Mouse (Mus musculus) heart, adult 2 months (tissue): Measurements from ENCODE around the gene Fblim1. TPM values are rescaled to one million over a fixed set of nuclear protein-coding genes. Genes with fewer than 3 reads are reported as not detected.
"Not testable (repeated sequence)": the region's sequence is repeated elsewhere in the genome, so short reads cannot be mapped to it uniquely, and the experiment has no call there.

Experiments used
- DNase-seq, 2 experiments: peaks; one replicate each; pipeline ENCODE4 v3.0.0; 2021
- H3K27ac ChIP-seq: fragments of 200-600 bp; 2 replicates; pipeline ENCODE4 v1.8.1; 2022
- H3K27me3 ChIP-seq: fragments of 200-500 bp; 2 replicates; pipeline ENCODE4 v1.6.1; 2012; ENCODE audit warnings: mild to moderate bottlenecking, low read length, inconsistent platforms, mixed read lengths; ENCODE audit not compliant: control insufficient read depth, insufficient read depth
- H3K36me3 ChIP-seq: fragments of 200-500 bp; 2 replicates; pipeline ENCODE4 v1.6.1; 2012; ENCODE audit warnings: low read length, inconsistent platforms; ENCODE audit not compliant: control insufficient read depth, insufficient read depth
- H3K4me1 ChIP-seq: fragments of 200-500 bp; 2 replicates; pipeline ENCODE4 v1.6.1; 2011; ENCODE audit warnings: low read length; ENCODE audit not compliant: control insufficient read depth, insufficient read depth
- H3K4me3 ChIP-seq: fragments of 200-600 bp; 2 replicates; pipeline ENCODE4 v1.8.1; 2022
- H3K79me2 ChIP-seq: fragments of 200-500 bp; replicated peaks from 2 replicates; pipeline ENCODE4 v1.6.1; 2012; ENCODE audit warnings: mild to moderate bottlenecking, inconsistent platforms, low read length, moderate library complexity, mixed read lengths; ENCODE audit not compliant: control insufficient read depth, insufficient read depth
- H3K9ac ChIP-seq: fragments of 200-500 bp; 2 replicates; pipeline ENCODE4 v1.6.1; 2012; ENCODE audit warnings: low read depth, mild to moderate bottlenecking, control low read depth, inconsistent platforms, low read length, mixed read lengths
- CTCF ChIP-seq: fragments of 200-600 bp; IDR thresholded peaks from 2 replicates; pipeline ENCODE4 v1.8.1; 2022; ENCODE audit warnings: antibody characterized with exemption, mild to moderate bottlenecking, moderate library complexity
- EP300 ChIP-seq: fragments of 200-500 bp; IDR thresholded peaks from 2 replicates; pipeline ENCODE4 v1.6.1; 2011; ENCODE audit warnings: low read depth, low read length, control low read depth; ENCODE audit not compliant: insufficient read depth
- POLR2A ChIP-seq: fragments of 200-500 bp; IDR thresholded peaks from 2 replicates; pipeline ENCODE4 v1.6.1; 2011; ENCODE audit warnings: mild to moderate bottlenecking, low read depth, low read length, control low read depth; ENCODE audit not compliant: insufficient read depth
- WGBS: fragments of 180-500 bp; shearing (Covaris S2); methylation state at CpG from one replicate; pipeline ENCODE4 v1.1.7; 2018; 5-methylcytosine and 5-hydroxymethylcytosine counted together
- intact Hi-C: fragments of 180-260 bp; cut with DNase I; formaldehyde crosslinking; loops from one replicate; pipeline ENCODE4 v1.15.1; 2025
- polyA plus RNA-seq: library from polyadenylated mRNA; depleted of rRNA; stranded (reverse); fragments of >200 nt; gene quantifications from 2 replicates; pipeline ENCODE4 v1.2.3, GENCODE M21; 2012
- total RNA-seq, 2 experiments: library from RNA; stranded (reverse); gene quantifications; 2 replicates each; pipeline ENCODE4 v1.2.3; 2021

Fblim1 gene
- total and polyA plus RNA-seq, 3 experiments: 236 to 297 (median 263) TPM

GRCm38 (mm10) chr4:141559898-141560263 is 46.0 kb downstream of the Fblim1 start:
- H3K27ac ChIP-seq: peak overlapping the region; percentile 99
- TF ChIP-seq CTCF (peak; percentile 99), POLR2A (no peak), EP300 (peak; percentile 87)
- H3K4me3 ChIP-seq: peak overlapping the region; percentile 60
- H3K79me2 ChIP-seq: no peaks in the 10 kb centered on the region
- H3K36me3 ChIP-seq: no peaks in the 10 kb centered on the region
- H3K4me1 ChIP-seq: peaks cover 16% of the 10 kb centered on the region
- intact Hi-C loops: loop anchor here (1.0 to 5.0 kb wide), 6 partner anchors 15 to 155 kb away; partner anchors contain the start of gene Spen
- peak overlapping the region; percentile 66 for H3K9ac ChIP-seq
- DNase-seq: peak; percentile 86
- under 1% methylated on average over 9 of the region's 9 CpGs for WGBS
- H3K27me3 ChIP-seq: no peaks in the 10 kb centered on the region

GRCm38 (mm10) chr4:141559131-141559897 is 46.6 kb downstream of the Fblim1 start:
- Histone ChIP-seq H3K36me3 (no peaks in the 10 kb centered on the region), H3K27me3 (no peaks in the 10 kb centered on the region), H3K9ac (peak overlapping the region; percentile 66), H3K79me2 (no peaks in the 10 kb centered on the region), H3K4me1 (peaks cover 11% of the 10 kb centered on the region), H3K27ac (peak overlapping the region; percentile 99), H3K4me3 (peak overlapping the region; percentile 60)
- WGBS: under 1% methylated on average over 30 of the region's 30 CpGs
- intact Hi-C loops: loop anchor here (1.0 to 5.0 kb wide), 4 partner anchors 15 to 128 kb away; partner anchors contain the start of gene Spen
- TF ChIP-seq EP300 (peak; percentile 78), POLR2A (peak; percentile 68), CTCF (no peak)
- DNase-seq: peak; percentile 83 to 86

- H3K79me2 ChIP-seq: no peaks in the 10 kb centered on the region
- intact Hi-C loops: loop anchor here (1.0 to 5.0 kb wide), 4 partner anchors 16 to 127 kb away; partner anchors contain the start of gene Spen
- H3K27ac ChIP-seq: peak overlapping the region; percentile 99
- H3K9ac ChIP-seq: peak overlapping the region; percentile 9
- DNase-seq: peak in 1 of 2 experiments; percentile 38
- H3K4me1 ChIP-seq: peaks cover 11% of the 10 kb centered on the region
- TF ChIP-seq CTCF (no peak), POLR2A (no peak), EP300 (no peak)
- 16% methylated on average over 16 of the region's 16 CpGs for WGBS
- peak overlapping the region; percentile 60 for H3K4me3 ChIP-seq
- H3K27me3 ChIP-seq: no peaks in the 10 kb centered on the region
- H3K36me3 ChIP-seq: no peaks in the 10 kb centered on the region
Observed at GRCm38 (mm10) chr4:141558658-141559057, 47.2 kb downstream of the Fblim1 start.

- H3K36me3 ChIP-seq, H3K27ac ChIP-seq, DNase-seq, H3K27me3 ChIP-seq, H3K4me3 ChIP-seq, H3K4me1 ChIP-seq, H3K79me2 ChIP-seq, H3K9ac ChIP-seq: not testable (repeated sequence)
- WGBS: 94% methylated on average over 6 of the region's 6 CpGs
- intact Hi-C loops: loop anchor here (5.0 kb wide), 1 partner anchor 49 kb away; no protein-coding TSS in a partner anchor
Observed at GRCm38 (mm10) chr4:141556163-141556562, 49.7 kb downstream of the Fblim1 start.

- DNase-seq, H3K9ac ChIP-seq, H3K36me3 ChIP-seq, H3K27me3 ChIP-seq, H3K79me2 ChIP-seq, H3K27ac ChIP-seq, H3K4me1 ChIP-seq, intact Hi-C loops, H3K4me3 ChIP-seq: not testable (repeated sequence)
- WGBS: 93% methylated on average over 8 of the region's 9 CpGs
Observed at GRCm38 (mm10) chr4:141554255-141554865, 51.5 kb downstream of the Fblim1 start.

GRCm38 (mm10) chr4:141552484-141552883 is 53.4 kb downstream of the Fblim1 start:
- Histone ChIP-seq H3K36me3 (no peaks in the 10 kb centered on the region; the same call in 1 of the 2 replicates), H3K79me2 (0 out of 2 replicates have a peak, but pooled peaks cover 1% of the 10 kb centered on the region), H3K9ac (no peak overlapping the region), H3K27me3 (no peaks in the 10 kb centered on the region), H3K27ac (no peak overlapping the region), H3K4me3 (no peak overlapping the region), H3K4me1 (no peaks in the 10 kb centered on the region; the same call in 1 of the 2 replicates)
- TF ChIP-seq CTCF (no peak), POLR2A (no peak), EP300 (no peak)
- WGBS: 24% methylated on average over 2 of the region's 2 CpGs
- no peak for DNase-seq
- intact Hi-C loops: no loop called here
